Mouse (Mus musculus) megakaryocyte-erythroid progenitor cell, adult 5 weeks (primary cell): ENCODE measurements around the gene Tmem63c. TPM values are rescaled to one million over a fixed set of nuclear protein-coding genes. Genes with fewer than 3 reads are reported as not detected.

Experiments used
- polyA plus RNA-seq: library from polyadenylated mRNA; stranded (reverse); fragments of >175 nt; gene quantifications from 2 replicates; pipeline ENCODE4 v1.2.3, GENCODE M21; 2012

Gene Tmem63c
- polyA plus RNA-seq, result not detected in 2 replicates

DNA sequence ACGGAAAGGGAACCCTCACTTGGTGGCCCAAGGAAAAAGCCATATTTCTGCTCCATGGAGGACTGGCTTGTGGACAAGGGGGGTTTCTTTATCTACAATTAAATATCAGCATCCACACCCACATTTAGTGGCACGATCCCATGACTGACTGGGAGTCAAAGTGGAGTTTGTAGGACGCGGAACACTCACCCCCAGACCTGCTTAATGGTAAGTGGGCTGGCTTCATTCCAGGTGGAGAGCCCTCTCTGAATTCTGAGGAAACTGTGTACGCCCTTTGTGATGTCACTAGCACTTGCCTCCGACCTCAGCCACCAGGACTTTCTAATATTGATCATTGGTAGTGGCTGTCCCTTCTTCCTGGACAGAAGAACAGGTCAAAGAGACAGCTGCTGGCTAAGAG is at the start of gene Tmem63c:
Tmem63c (plus strand) TSS at position 301 of the 400 bp plus-strand sequence.

DNA sequence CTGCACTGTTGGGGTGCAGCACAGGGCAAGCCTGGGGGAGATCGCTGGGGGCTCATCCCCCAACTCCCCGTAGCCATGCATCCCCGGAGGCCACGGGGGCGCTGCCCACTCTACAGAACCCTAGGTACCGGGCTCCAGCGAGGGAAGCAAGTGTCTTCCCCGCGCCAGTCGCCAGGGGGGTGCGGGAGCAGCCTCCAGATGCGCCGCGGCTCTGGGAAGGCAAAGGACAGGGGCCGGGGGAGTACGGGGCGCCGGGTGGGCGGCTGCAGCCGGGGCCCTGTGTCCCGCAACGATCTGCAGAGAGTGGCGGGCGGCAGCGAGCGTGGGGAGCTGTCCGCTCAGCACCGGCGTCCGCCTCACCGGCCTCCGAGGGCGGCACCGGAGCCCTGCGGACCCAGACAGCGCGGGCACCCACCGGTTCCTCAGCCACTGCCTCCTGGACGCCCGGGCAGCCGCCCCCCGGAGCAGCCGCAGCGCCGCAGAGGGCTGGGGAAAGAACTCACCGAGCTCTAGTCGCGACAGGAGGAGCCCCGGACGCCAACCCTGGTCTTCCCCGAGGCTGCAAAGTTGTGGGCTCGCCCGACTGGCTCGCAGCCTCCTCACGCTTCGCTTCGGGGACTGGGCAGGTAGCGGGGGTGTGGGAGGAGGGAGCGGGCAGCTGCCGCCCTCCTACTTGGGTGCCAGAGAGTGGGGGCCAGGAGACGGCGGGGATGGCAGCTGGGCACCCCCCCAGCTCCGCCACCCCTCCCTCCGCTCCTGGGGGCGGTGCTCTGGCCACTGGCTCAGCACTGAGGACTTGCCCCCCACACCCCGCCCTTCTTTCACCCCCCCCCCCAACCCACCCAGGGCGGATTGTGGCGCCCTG is 31.0 kb upstream of the Tmem63c start, which contains the start of gene Zdhhc22:
Zdhhc22 (minus strand) TSS at position 541 of the 865 bp plus-strand sequence.

DNA sequence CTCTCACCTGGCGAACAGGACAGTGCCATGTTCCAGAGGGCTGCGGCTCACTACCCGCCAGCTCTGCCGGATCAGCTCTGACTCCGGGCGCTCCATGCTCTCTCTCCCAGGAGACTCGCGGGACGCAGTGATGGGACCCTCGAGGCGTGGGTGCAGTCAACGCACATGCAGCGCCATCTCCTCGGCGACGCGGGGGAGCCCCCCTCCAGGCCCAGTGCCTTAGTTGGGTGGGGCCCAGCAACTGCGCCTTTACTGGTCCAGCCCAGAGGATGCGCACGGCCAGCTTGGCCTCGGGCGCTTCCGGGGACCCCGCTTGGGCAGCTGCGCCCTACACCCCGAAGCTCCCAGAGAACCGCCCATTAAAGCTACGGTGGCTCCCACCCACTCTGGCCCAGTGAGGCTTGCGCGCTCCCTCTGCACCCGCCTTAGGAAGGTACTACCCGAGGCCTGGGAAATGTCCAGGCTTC is 81.1 kb downstream of the Tmem63c start, which contains the start of gene Ngb:
Ngb (minus strand) TSS at position 375 of the 467 bp plus-strand sequence.

Other genes with a start within 250 kb of the Tmem63c start
- 26.9 and 32.2 TPM in 2 replicates for gene Irf2bpl, start 136.5 kb upstream of the Tmem63c start, polyA plus RNA-seq
- gene Cipc, start 74.3 kb upstream of the Tmem63c start, polyA plus RNA-seq, result 12.5 and 15.2 TPM in 2 replicates
- not detected in 2 replicates for gene Zdhhc22, start 30.9 kb upstream of the Tmem63c start, polyA plus RNA-seq
- gene Ngb, start 81.2 kb downstream of the Tmem63c start, polyA plus RNA-seq, result 0.06 TPM in 1 of 2 replicates, not detected in the other
- 4.7 and 5.7 TPM in 2 replicates for gene Gstz1, start 125.8 kb downstream of the Tmem63c start, polyA plus RNA-seq
- 3.8 and 4.3 TPM in 2 replicates for gene Pomt2, start 126.6 kb downstream of the Tmem63c start, polyA plus RNA-seq
- gene Samd15, start 178.4 kb downstream of the Tmem63c start, polyA plus RNA-seq, result 0.05 and 0.06 TPM in 2 replicates
- 0.73 and 1.0 TPM in 2 replicates for gene Tmed8, start 179.1 kb downstream of the Tmem63c start, polyA plus RNA-seq
- gene Noxred1, start 217.4 kb downstream of the Tmem63c start, polyA plus RNA-seq, result 0.05 TPM in 1 of 2 replicates, not detected in the other
- gene Vipas39, start 244.9 kb downstream of the Tmem63c start, polyA plus RNA-seq, result 1.6 and 3.7 TPM in 2 replicates
- gene Ahsa1, start 245.1 kb downstream of the Tmem63c start, polyA plus RNA-seq, result 149 and 180 TPM in 2 replicates